Mouse (Mus musculus) myocyte (in vitro differentiated cells): Measurements from ENCODE around the gene Tmsb4x. TPM values are rescaled to one million over a fixed set of nuclear protein-coding genes. Genes with fewer than 3 reads are reported as not detected.

Experiments used
- H3K27me3 ChIP-seq: one replicate; pipeline ENCODE4 v1.6.1; 2011; ENCODE audit not compliant: control insufficient read depth, insufficient read depth, insufficient read length
- H3K36me3 ChIP-seq: one replicate; pipeline ENCODE4 v1.6.1; 2011; ENCODE audit not compliant: control insufficient read depth, insufficient read depth
- H3K4me2 ChIP-seq: one replicate; pipeline ENCODE4 v1.6.1; 2011; ENCODE audit warnings: low read depth, control low read depth
- H3K4me3 ChIP-seq: one replicate; pipeline ENCODE4 v1.5.1; 2011; ENCODE audit warnings: mild to moderate bottlenecking, control low read depth, moderate library complexity
- H3K79me2 ChIP-seq: one replicate; pipeline ENCODE4 v1.6.1; 2011; ENCODE audit not compliant: control insufficient read depth, insufficient read depth
- H3ac ChIP-seq: one replicate; pipeline ENCODE4 v1.6.1; 2011; ENCODE audit not compliant: control insufficient read depth, insufficient read length
- CEBPB ChIP-seq: IDR thresholded peaks from 2 replicates; pipeline ENCODE4 v1.6.1; 2011; ENCODE audit warnings: mild to moderate bottlenecking, moderate library complexity; ENCODE audit not compliant: poor library complexity, insufficient read depth, severe bottlenecking
- E2F4 ChIP-seq: IDR thresholded peaks from one replicate; pipeline ENCODE4 v1.6.1; 2011; ENCODE audit warnings: mild to moderate bottlenecking, control low read depth, moderate library complexity; ENCODE audit not compliant: insufficient read depth
- MAX ChIP-seq: IDR thresholded peaks from one replicate; pipeline ENCODE4 v1.6.1; 2011; ENCODE audit warnings: low read depth, mild to moderate bottlenecking, control low read depth
- MYOD1 ChIP-seq, 3 experiments: IDR thresholded peaks; one replicate each; pipeline ENCODE4 v1.6.1; 2011; ENCODE audit warnings: control low read depth in 2 of 3, low read depth in 2 of 3, mild to moderate bottlenecking in 2 of 3, moderate library complexity in 1 of 3; ENCODE audit not compliant: insufficient read length in 2 of 3, control insufficient read depth in 1 of 3
- MYOG ChIP-seq, 3 experiments: IDR thresholded peaks; one replicate each; pipeline ENCODE4 v1.6.1; 2011; ENCODE audit warnings: control low read depth in 2 of 3, low read depth in 2 of 3, mild to moderate bottlenecking in 2 of 3; ENCODE audit not compliant: insufficient read length in 2 of 3, control insufficient read depth in 1 of 3, insufficient read depth in 1 of 3
- POLR2A ChIP-seq: IDR thresholded peaks from one replicate; pipeline ENCODE4 v1.6.1; 2011; ENCODE audit warnings: low read depth, mild to moderate bottlenecking, control low read depth, moderate library complexity; ENCODE audit not compliant: insufficient read length
- POLR2AphosphoS2 ChIP-seq: IDR thresholded peaks from one replicate; pipeline ENCODE4 v1.6.1; 2011; ENCODE audit warnings: low read depth, control low read depth; ENCODE audit not compliant: insufficient read length
- REST ChIP-seq: IDR thresholded peaks from one replicate; pipeline ENCODE4 v1.6.1; 2011; ENCODE audit warnings: mild to moderate bottlenecking, control low read depth, moderate library complexity; ENCODE audit not compliant: insufficient read depth, insufficient read length
- SRF ChIP-seq: IDR thresholded peaks from one replicate; pipeline ENCODE4 v1.6.1; 2011; ENCODE audit warnings: low read depth; ENCODE audit not compliant: control insufficient read depth, insufficient read length
- TCF12 ChIP-seq: IDR thresholded peaks from one replicate; pipeline ENCODE4 v1.6.1; 2011; ENCODE audit warnings: mild to moderate bottlenecking, control low read depth; ENCODE audit not compliant: poor library complexity, insufficient read depth, severe bottlenecking
- TCF3 ChIP-seq: IDR thresholded peaks from one replicate; pipeline ENCODE4 v1.6.1; 2011; ENCODE audit warnings: low read depth, control low read depth; ENCODE audit not compliant: insufficient read length
- USF1 ChIP-seq: IDR thresholded peaks from one replicate; pipeline ENCODE4 v1.6.1; 2011; ENCODE audit warnings: low read depth, mild to moderate bottlenecking, control low read depth, moderate library complexity
- polyA plus RNA-seq: library from polyadenylated mRNA; unstranded; fragments of >200 nt; fragmentation: generic; extraction: Trizol; gene quantifications from one replicate; pipeline ENCODE4 v1.2.1, GENCODE M21; 2012; ENCODE audit warnings: missing spikeins

Tmsb4x gene
- polyA plus RNA-seq, 1 experiment, result 1,682 TPM

GRCm38 (mm10) chrX:167229819-167230218, 20.7 kb upstream of the Tmsb4x start:
- no peak for TF ChIP-seq POLR2A
- TF ChIP-seq MYOD1 (IDR thresholded peaks at IDR 0.05; ENCODE audit: control insufficient read depth in 1 of 3, insufficient read length in 2 of 3, low read depth in 2 of 3), result peak in 2 of 3 experiments; percentile 24 to 55
- no peak for TF ChIP-seq TCF3
- TF ChIP-seq TCF12, result no peak
- TF ChIP-seq MYOG (IDR thresholded peaks at IDR 0.05; ENCODE audit: control insufficient read depth in 1 of 3, insufficient read depth in 1 of 3, insufficient read length in 2 of 3, low read depth in 2 of 3), result peak in 1 of 3 experiments; percentile 36
- H3K27me3 ChIP-seq, result no peaks in the 10 kb centered on the region

GRCm38 (mm10) chrX:167229206-167229605, 20.1 kb upstream of the Tmsb4x start:
- Histone ChIP-seq H3K27me3 (no peaks in the 10 kb centered on the region), H3ac (no peak overlapping the region), H3K4me3 (no peak overlapping the region), H3K79me2 (no peaks in the 10 kb centered on the region), H3K4me2 (no peak overlapping the region), H3K36me3 (no peaks in the 10 kb centered on the region)
- TF ChIP-seq TCF3, result no peak
- no peak for TF ChIP-seq POLR2AphosphoS2
- no peak for TF ChIP-seq MYOG (IDR thresholded peaks at IDR 0.05; ENCODE audit: control insufficient read depth in 1 of 3, insufficient read depth in 1 of 3, insufficient read length in 2 of 3, low read depth in 2 of 3)
- TF ChIP-seq CEBPB, result no peak
- no peak for TF ChIP-seq MYOD1 (IDR thresholded peaks at IDR 0.05; ENCODE audit: control insufficient read depth in 1 of 3, insufficient read length in 2 of 3, low read depth in 2 of 3)
- TF ChIP-seq USF1, result no peak
- TF ChIP-seq E2F4, result no peak
- TF ChIP-seq TCF12, result no peak
- TF ChIP-seq MAX, result no peak
- TF ChIP-seq SRF, result no peak
- no peak for TF ChIP-seq REST
- no peak for TF ChIP-seq POLR2A

More at GRCm38 (mm10) chrX:167229819-167230218, 20.7 kb upstream of the Tmsb4x start:
- Histone ChIP-seq H3ac (no peak overlapping the region), H3K4me2 (no peak overlapping the region), H3K79me2 (no peaks in the 10 kb centered on the region), H3K36me3 (no peaks in the 10 kb centered on the region), H3K4me3 (no peak overlapping the region)

GRCm38 (mm10) chrX:167227756-167228155, 18.6 kb upstream of the Tmsb4x start:
- TF ChIP-seq SRF (no peak), MYOG (IDR thresholded peaks at IDR 0.05; ENCODE audit: control insufficient read depth in 1 of 3, insufficient read depth in 1 of 3, insufficient read length in 2 of 3, low read depth in 2 of 3) (no peak), MYOD1 (IDR thresholded peaks at IDR 0.05; ENCODE audit: control insufficient read depth in 1 of 3, insufficient read length in 2 of 3, low read depth in 2 of 3) (no peak), MAX (no peak), CEBPB (no peak), POLR2A (no peak), REST (no peak), TCF12 (no peak), TCF3 (no peak), POLR2AphosphoS2 (no peak), USF1 (no peak), E2F4 (no peak)
- Histone ChIP-seq H3K36me3 (no peaks in the 10 kb centered on the region), H3K4me3 (no peak overlapping the region), H3ac (no peak overlapping the region), H3K27me3 (no peaks in the 10 kb centered on the region), H3K4me2 (no peak overlapping the region), H3K79me2 (no peaks in the 10 kb centered on the region)

GRCm38 (mm10) chrX:167227138-167227537, 18.0 kb upstream of the Tmsb4x start:
- Histone ChIP-seq H3K4me2 (no peak overlapping the region), H3K79me2 (no peaks in the 10 kb centered on the region), H3K36me3 (no peaks in the 10 kb centered on the region), H3ac (no peak overlapping the region), H3K27me3 (no peaks in the 10 kb centered on the region), H3K4me3 (no peak overlapping the region)
- no peak for TF ChIP-seq MAX
- TF ChIP-seq POLR2AphosphoS2, result no peak
- no peak for TF ChIP-seq E2F4
- TF ChIP-seq REST, result no peak
- TF ChIP-seq MYOG (IDR thresholded peaks at IDR 0.05; ENCODE audit: control insufficient read depth in 1 of 3, insufficient read depth in 1 of 3, insufficient read length in 2 of 3, low read depth in 2 of 3), result no peak
- no peak for TF ChIP-seq TCF3
- no peak for TF ChIP-seq SRF
- no peak for TF ChIP-seq USF1
- TF ChIP-seq MYOD1 (IDR thresholded peaks at IDR 0.05; ENCODE audit: control insufficient read depth in 1 of 3, insufficient read length in 2 of 3, low read depth in 2 of 3), result no peak
- no peak for TF ChIP-seq TCF12
- no peak for TF ChIP-seq CEBPB
- no peak for TF ChIP-seq POLR2A

- Histone ChIP-seq H3ac (no peak overlapping the region), H3K4me3 (no peak overlapping the region), H3K27me3 (no peaks in the 10 kb centered on the region), H3K79me2 (no peaks in the 10 kb centered on the region), H3K4me2 (no peak overlapping the region), H3K36me3 (no peaks in the 10 kb centered on the region)
- no peak for TF ChIP-seq TCF12
- TF ChIP-seq MYOD1 (IDR thresholded peaks at IDR 0.05; ENCODE audit: control insufficient read depth in 1 of 3, insufficient read length in 2 of 3, low read depth in 2 of 3), result no peak
- TF ChIP-seq CEBPB, result no peak
- no peak for TF ChIP-seq REST
- no peak for TF ChIP-seq POLR2AphosphoS2
- no peak for TF ChIP-seq POLR2A
- no peak for TF ChIP-seq TCF3
- TF ChIP-seq USF1, result no peak
- TF ChIP-seq MYOG (IDR thresholded peaks at IDR 0.05; ENCODE audit: control insufficient read depth in 1 of 3, insufficient read depth in 1 of 3, insufficient read length in 2 of 3, low read depth in 2 of 3), result no peak
- no peak for TF ChIP-seq SRF
- TF ChIP-seq MAX, result no peak
- no peak for TF ChIP-seq E2F4
Observed at GRCm38 (mm10) chrX:167226570-167226969, 17.5 kb upstream of the Tmsb4x start.
